14 mouse cellular contexts compared by ENCODE assay signal in genomic region chr6:30275159-30275847, GRCm38 (mm10). TPM values are rescaled to one million over a fixed set of nuclear protein-coding genes. Genes with fewer than 3 reads are reported as not detected.
DNase-seq lines count a peak whose midpoint lies in the region; ATAC-seq lines count a peak whose summit lies in the region.
"Had no signal": no experiment of that assay in that cellular context is flagged by ENCODE, and none has a peak within 500 bp of the region (broad histone marks: within the 10 kb centered on the region; RNA-seq: fewer than 3 reads in every experiment).

No protein-coding gene starts in this region.

- no peak overlapping the region for H3K4me3 ChIP-seq in heart, embryonic 14.5 days (ENCODE audit: control insufficient read depth in 1 of 2, insufficient read depth in 1 of 2, low read depth in 1 of 2, low read length in 2 of 2)
- no peak overlapping the region for H3K4me3 ChIP-seq in brown adipose tissue, adult 24 weeks (ENCODE audit: insufficient read depth, low read depth, low read length)
- H3K4me3 ChIP-seq: midbrain, embryonic 10.5 days had no signal

- H3K4me2 ChIP-seq in heart, embryonic 14.5 days (ENCODE audit: low read length), result no peak overlapping the region
- H3K4me2 ChIP-seq: lung, embryonic 14.5 days had no signal

- H3K27me3 ChIP-seq in heart, embryonic 14.5 days (ENCODE audit: control insufficient read depth, insufficient read depth, low read length), result no peaks in the 10 kb centered on the region

- peak overlapping the region; percentile 27 to 34; a peak in 1 of 4 replicates for H3K27ac ChIP-seq in heart, embryonic 14.5 days (replicated peaks in 1 of 2; ENCODE audit: control insufficient read depth in 1 of 2, insufficient read depth in 1 of 2, low read depth in 2 of 2, low read length in 2 of 2)
- H3K27ac ChIP-seq in brown adipose tissue, adult 24 weeks (replicated peaks; ENCODE audit: low read depth, low read length), result peak overlapping the region; percentile 67
- H3K27ac ChIP-seq: midbrain, embryonic 10.5 days had no signal

- ATAC-seq in heart, embryonic 14.5 days (ENCODE audit: insufficient number of reproducible peaks, insufficient read depth, low FRiP score, low read depth), result no peak
- ATAC-seq in megakaryocyte progenitor cell, adult 5-6 weeks (replicated peaks; ENCODE audit: poor library complexity), result peak; percentile 78

- no peak for DNase-seq in heart, adult 9 months (ENCODE audit: low spot score in 2 of 2)
- DNase-seq in liver, result peak; percentile 66
- no peak for DNase-seq in lung, postnatal 14 days
- DNase-seq in left cerebral cortex, adult 11 months (ENCODE audit: low spot score), result no peak
- DNase-seq: adrenal gland, postnatal 36 days; B cell, adult 2 months; cerebellum, adult 2 months; heart, adult 18-20 months; lung, embryonic 14.5 days; thymus, postnatal 4 days had no signal

- H3K9ac ChIP-seq in heart, embryonic 14.5 days (ENCODE audit: low read length), result 0 out of 2 replicates have a peak overlapping the region, but pooled peaks have one; percentile 12
- H3K9ac ChIP-seq: lung, embryonic 14.5 days had no signal

- peaks cover 78% of the 10 kb centered on the region for H3K36me3 ChIP-seq in heart, embryonic 14.5 days (ENCODE audit: control insufficient read depth, insufficient read depth, low read length)

- H3K9me3 ChIP-seq in heart, embryonic 14.5 days (ENCODE audit: control insufficient read depth, low read length), result no peaks in the 10 kb centered on the region
- H3K9me3 ChIP-seq: midbrain, embryonic 10.5 days had no signal

- 63% methylated on average over 5 of the region's 5 CpGs for WGBS in heart, embryonic 14.5 days

- peaks cover 16 to 38% of the 10 kb centered on the region in 2 experiments for H3K4me1 ChIP-seq in heart, embryonic 14.5 days (ENCODE audit: control insufficient read depth in 2 of 2, insufficient read depth in 2 of 2, low read length in 2 of 2)
- H3K4me1 ChIP-seq in brown adipose tissue, adult 24 weeks (ENCODE audit: control insufficient read depth, insufficient read depth, insufficient read length, low read length), result peaks cover 14% of the 10 kb centered on the region

RNA-seq across cellular contexts. Expression of gene Ube2h, which starts 29.0 kb away (rescaled TPM):
- polyA plus RNA-seq in heart, embryonic 14.5 days (2014; fragmentation: Nextera tagmentation; extraction: Ambion mirVana), result 63.6 and 65.7 TPM in 2 replicates
- polyA plus RNA-seq in brown adipose tissue, adult 24 weeks (2012; ENCODE audit: insufficient read depth, insufficient read length, missing spikeins), result 58.7 and 69.2 TPM in 2 replicates
- 6.7 and 8.9 TPM in 2 replicates for total RNA-seq in megakaryocyte progenitor cell, adult 5-6 weeks (2015)
- total RNA-seq in megakaryocyte progenitor cell, adult 5-6 weeks (2017), result 5.6 and 7.5 TPM in 2 replicates
